In genomic region chr1:35457591-35457990, GRCm38 (mm10) we compare ENCODE assay signal across 22 mouse cellular contexts.
A peak's percentile ranks its signal among the peaks of the same experiment; 100 is the strongest.
DNase-seq lines count a peak whose midpoint lies in the region; ATAC-seq lines count a peak whose summit lies in the region.
"Had no signal": no experiment of that assay in that cellular context is flagged by ENCODE, and none has a peak within 500 bp of the region (broad histone marks: within the 10 kb centered on the region; RNA-seq: fewer than 3 reads in every experiment).

No protein-coding gene starts in this region.

- no peaks in the 10 kb centered on the region for H3K27me3 ChIP-seq in hindbrain, embryonic 12.5 days
- H3K27me3 ChIP-seq in hindbrain, embryonic 16.5 days (replicated peaks; ENCODE audit: control insufficient read depth, insufficient read depth, low read length), result no peaks in the 10 kb centered on the region
- H3K27me3 ChIP-seq in hindbrain, embryonic 13.5 days, result no peaks in the 10 kb centered on the region
- no peaks in the 10 kb centered on the region for H3K27me3 ChIP-seq in neural tube, embryonic 13.5 days
- H3K27me3 ChIP-seq in embryonic facial prominence, embryonic 10.5 days (replicated peaks; ENCODE audit: low read depth, poor library complexity, severe bottlenecking), result no peaks in the 10 kb centered on the region
- H3K27me3 ChIP-seq: embryonic facial prominence, embryonic 12.5 days; forebrain, embryonic 12.5 days; heart, embryonic 15.5 days had no signal

- H3K27ac ChIP-seq in hindbrain, embryonic 12.5 days, result no peak overlapping the region
- no peak overlapping the region for H3K27ac ChIP-seq in hindbrain, embryonic 16.5 days (ENCODE audit: low read depth, low read length)
- H3K27ac ChIP-seq in hindbrain, embryonic 13.5 days, result no peak overlapping the region
- 0 out of 2 replicates have a peak overlapping the region, but pooled peaks have one; percentile 18 for H3K27ac ChIP-seq in neural tube, embryonic 13.5 days (replicated peaks)
- no peak overlapping the region for H3K27ac ChIP-seq in embryonic facial prominence, embryonic 10.5 days (replicated peaks)
- H3K27ac ChIP-seq: embryonic facial prominence, embryonic 12.5 days; forebrain, embryonic 12.5 days; heart, embryonic 15.5 days had no signal

- H3K4me2 ChIP-seq in hindbrain, embryonic 12.5 days (replicated peaks), result no peak overlapping the region
- H3K4me2 ChIP-seq in hindbrain, embryonic 16.5 days (ENCODE audit: low read length), result no peak overlapping the region
- no peak overlapping the region for H3K4me2 ChIP-seq in hindbrain, embryonic 13.5 days
- no peak overlapping the region for H3K4me2 ChIP-seq in neural tube, embryonic 13.5 days
- H3K4me2 ChIP-seq: embryonic facial prominence, embryonic 12.5 days; forebrain, embryonic 12.5 days; heart, embryonic 11.5 days; heart, embryonic 15.5 days had no signal

- H3K4me3 ChIP-seq in hindbrain, embryonic 12.5 days, result no peak overlapping the region
- H3K4me3 ChIP-seq in hindbrain, embryonic 16.5 days (ENCODE audit: low read length), result no peak overlapping the region
- H3K4me3 ChIP-seq in hindbrain, embryonic 13.5 days, result no peak overlapping the region
- H3K4me3 ChIP-seq in neural tube, embryonic 13.5 days, result no peak overlapping the region
- no peak overlapping the region for H3K4me3 ChIP-seq in embryonic facial prominence, embryonic 10.5 days
- H3K4me3 ChIP-seq: embryonic facial prominence, embryonic 12.5 days; forebrain, embryonic 12.5 days; heart, embryonic 15.5 days had no signal

- 43% methylated on average over 9 of the region's 9 CpGs for WGBS in hindbrain, embryonic 12.5 days
- WGBS in hindbrain, embryonic 16.5 days, result 45% methylated on average over 9 of the region's 9 CpGs
- WGBS in hindbrain, embryonic 13.5 days, result 31% methylated on average over 9 of the region's 9 CpGs
- WGBS in neural tube, embryonic 13.5 days, result 15% methylated on average over 9 of the region's 9 CpGs
- 80% methylated on average over 9 of the region's 9 CpGs for WGBS in embryonic facial prominence, embryonic 10.5 days

- H3K4me1 ChIP-seq in hindbrain, embryonic 12.5 days, result 0 out of 2 replicates have a peak, but pooled peaks cover 2% of the 10 kb centered on the region
- no peaks in the 10 kb centered on the region for H3K4me1 ChIP-seq in hindbrain, embryonic 16.5 days (ENCODE audit: control insufficient read depth, insufficient read depth, low read depth, low read length)
- peaks cover 10% of the 10 kb centered on the region for H3K4me1 ChIP-seq in hindbrain, embryonic 13.5 days (replicated peaks)
- peaks cover 18% of the 10 kb centered on the region for H3K4me1 ChIP-seq in neural tube, embryonic 13.5 days (replicated peaks)
- H3K4me1 ChIP-seq in embryonic facial prominence, embryonic 10.5 days, result no peaks in the 10 kb centered on the region
- H3K4me1 ChIP-seq: embryonic facial prominence, embryonic 12.5 days; forebrain, embryonic 12.5 days; heart, embryonic 15.5 days had no signal

- no peak overlapping the region for H3K9ac ChIP-seq in hindbrain, embryonic 12.5 days
- no peak overlapping the region for H3K9ac ChIP-seq in hindbrain, embryonic 16.5 days (ENCODE audit: low read depth, low read length)
- no peak overlapping the region for H3K9ac ChIP-seq in hindbrain, embryonic 13.5 days
- H3K9ac ChIP-seq in neural tube, embryonic 13.5 days, result no peak overlapping the region
- H3K9ac ChIP-seq: embryonic facial prominence, embryonic 12.5 days; forebrain, embryonic 12.5 days; heart, embryonic 15.5 days had no signal

- H3K36me3 ChIP-seq in hindbrain, embryonic 12.5 days, result no peaks in the 10 kb centered on the region
- H3K36me3 ChIP-seq in hindbrain, embryonic 16.5 days (ENCODE audit: control insufficient read depth, insufficient read depth, low read length), result no peaks in the 10 kb centered on the region
- H3K36me3 ChIP-seq in hindbrain, embryonic 13.5 days, result no peaks in the 10 kb centered on the region
- H3K36me3 ChIP-seq in neural tube, embryonic 13.5 days, result no peaks in the 10 kb centered on the region
- no peaks in the 10 kb centered on the region for H3K36me3 ChIP-seq in embryonic facial prominence, embryonic 10.5 days (replicated peaks)
- H3K36me3 ChIP-seq: embryonic facial prominence, embryonic 12.5 days; forebrain, embryonic 12.5 days; heart, embryonic 15.5 days had no signal

- no peaks in the 10 kb centered on the region for H3K9me3 ChIP-seq in hindbrain, embryonic 12.5 days (replicated peaks)
- no peaks in the 10 kb centered on the region for H3K9me3 ChIP-seq in hindbrain, embryonic 16.5 days (ENCODE audit: control insufficient read depth, low read length)
- no peaks in the 10 kb centered on the region for H3K9me3 ChIP-seq in hindbrain, embryonic 13.5 days
- H3K9me3 ChIP-seq in neural tube, embryonic 13.5 days, result no peaks in the 10 kb centered on the region
- H3K9me3 ChIP-seq in embryonic facial prominence, embryonic 10.5 days, result no peaks in the 10 kb centered on the region
- H3K9me3 ChIP-seq: embryonic facial prominence, embryonic 12.5 days; forebrain, embryonic 12.5 days; heart, embryonic 15.5 days had no signal

- peak; percentile 71; the same call in 1 of the 2 replicates for ATAC-seq in hindbrain, embryonic 12.5 days (ENCODE audit: low FRiP score)
- no peak for ATAC-seq in hindbrain, embryonic 16.5 days
- ATAC-seq in hindbrain, embryonic 13.5 days (ENCODE audit: low FRiP score), result 0 out of 2 replicates have a peak, but pooled peaks have one; percentile 59
- peak; percentile 61; the same call in 1 of the 2 replicates for ATAC-seq in neural tube, embryonic 13.5 days (ENCODE audit: low read depth)
- ATAC-seq: forebrain, embryonic 16.5 days; inflammation-experienced regulatory T-cells, adult 6 months; intestine, postnatal 0 days had no signal

- DNase-seq in embryo, embryonic 10.5 days (ENCODE audit: low spot score), result peak; percentile 71
- DNase-seq in cerebellum, postnatal 10 days, result no peak
- DNase-seq in left cerebral cortex, adult 18-20 months (ENCODE audit: low spot score in 2 of 2), result no peak
- no peak for DNase-seq in embryonic facial prominence, embryonic 10.5 days (ENCODE audit: low spot score)
- DNase-seq: adrenal gland, adult 2 months; adrenal gland, postnatal 25 days; cerebellum, adult 18-20 months; cerebellum, adult 9-11 months; gastrocnemius, postnatal 10 days; heart, adult 18-20 months; heart, postnatal 14 days had no signal
